Mouse (Mus musculus) lung, embryonic 14.5 days (tissue): ENCODE results near the gene Grb7. TPM values are rescaled to one million over a fixed set of nuclear protein-coding genes. Genes with fewer than 3 reads are reported as not detected.

ENCODE experiments used
- ATAC-seq: fragments of 200-750 bp; cut with Nextera tagmentation; 2 replicates; pipeline ENCODE4 v1.8.0; 2017; ENCODE audit warnings: mild to moderate bottlenecking, moderate TSS enrichment, moderate library complexity; ENCODE audit not compliant: insufficient read depth
- DNase-seq: peaks from one replicate; pipeline ENCODE4 v3.0.0-alpha.2; 2015
- H3K27ac ChIP-seq: fragments of 300-500 bp; sonication (generic); 2 replicates; pipeline ENCODE4 v1.5.1; 2014; ENCODE audit warnings: low read depth, mild to moderate bottlenecking, moderate library complexity
- H3K27me3 ChIP-seq: fragments of 300-500 bp; sonication (generic); 2 replicates; pipeline ENCODE4 v1.6.1; 2014; ENCODE audit warnings: low read length, control low read depth; ENCODE audit not compliant: insufficient read depth
- H3K36me3 ChIP-seq: fragments of 300-500 bp; sonication (generic); 2 replicates; pipeline ENCODE4 v1.6.1; 2014; ENCODE audit warnings: control low read depth; ENCODE audit not compliant: insufficient read depth
- H3K4me1 ChIP-seq: fragments of 300-500 bp; sonication (generic); 2 replicates; pipeline ENCODE4 v1.6.1; 2014; ENCODE audit warnings: antibody characterized with exemption, control low read depth; ENCODE audit not compliant: insufficient read depth
- H3K4me2 ChIP-seq: fragments of 300-500 bp; sonication (generic); 2 replicates; pipeline ENCODE4 v1.6.1; 2014; ENCODE audit warnings: mild to moderate bottlenecking
- H3K4me3 ChIP-seq: fragments of 300-500 bp; sonication (generic); 2 replicates; pipeline ENCODE4 v1.5.1; 2014; ENCODE audit warnings: low read depth, low read length
- H3K9ac ChIP-seq: fragments of 300-500 bp; sonication (generic); 2 replicates; pipeline ENCODE4 v1.6.1; 2014
- H3K9me3 ChIP-seq: fragments of 300-500 bp; sonication (generic); 2 replicates; pipeline ENCODE4 v1.6.1; 2016; ENCODE audit warnings: low read depth, low read length, control low read depth
- CTCF ChIP-seq: IDR thresholded peaks from 2 replicates; pipeline ENCODE4 v1.5.1; 2016; ENCODE audit warnings: antibody characterized with exemption, low read depth
- WGBS: fragments of 180-500 bp; shearing (Covaris S2); extraction: QIAGEN DNeasy Blood & Tissue Kit; methylation state at CpG from one replicate; pipeline ENCODE4 v1.1.7; 2014; 5-methylcytosine and 5-hydroxymethylcytosine counted together
- polyA plus RNA-seq: library from polyadenylated mRNA; unstranded; fragments of >200 nt; fragmentation: Nextera tagmentation; extraction: Ambion mirVana; gene quantifications from 2 replicates; pipeline ENCODE4 v1.2.1, GENCODE M21; 2014

Grb7 gene
- polyA plus RNA-seq, 1 experiment from 2014 or later, result 43.0 TPM

- peak within 1 kb of the TSS; percentile 73 for H3K4me2 ChIP-seq
Observed at GRCm38 (mm10) chr11:98412273-98412796, 33.9 kb upstream of the Grb7 start, which contains the start of gene Erbb2. Gene Erbb2 (plus strand): TSS chr11:98412470.

DNA sequence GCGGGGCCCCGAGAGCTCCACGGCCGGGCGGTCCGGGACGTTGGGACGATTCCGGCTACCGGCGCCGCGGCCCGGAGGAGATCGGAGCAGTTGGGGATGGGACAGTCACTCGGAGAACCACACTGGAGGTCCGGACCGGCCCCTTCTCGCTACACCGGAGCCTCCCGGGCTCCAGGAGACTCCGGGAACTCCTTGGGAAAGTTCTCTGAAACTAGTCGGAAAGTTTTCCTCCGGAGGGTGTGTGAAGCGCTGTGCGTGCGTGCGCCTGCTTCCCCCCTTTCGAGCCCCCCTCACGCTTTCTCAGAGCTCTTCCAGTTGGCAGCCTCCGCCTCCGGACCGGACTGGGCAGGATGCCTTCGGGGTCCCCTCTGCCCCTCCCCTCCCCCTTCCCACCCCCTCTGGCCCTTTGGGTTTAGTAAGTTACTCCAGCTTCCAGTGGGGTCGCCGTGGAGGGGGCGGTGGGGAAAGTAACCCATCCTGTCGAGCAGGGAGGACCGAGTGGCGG, 33.3 kb upstream of the Grb7 start:
- H3K9ac ChIP-seq, result peak overlapping the region; percentile 92
- H3K4me3 ChIP-seq, result peak overlapping the region; percentile 91
- peak overlapping the region; percentile 98 for H3K27ac ChIP-seq
- H3K27me3 ChIP-seq, result no peaks in the 10 kb centered on the region
- no peaks in the 10 kb centered on the region for H3K9me3 ChIP-seq
- H3K4me2 ChIP-seq, result peak overlapping the region; percentile 73
- no peaks in the 10 kb centered on the region for H3K36me3 ChIP-seq
- ATAC-seq (peak; percentile 50), DNase-seq (peak; percentile 76)
- peaks cover 16% of the 10 kb centered on the region for H3K4me1 ChIP-seq
- TF ChIP-seq CTCF, result no peak
- under 1% methylated on average over 40 of the region's 40 CpGs for WGBS

More at GRCm38 (mm10) chr11:98412273-98412796, 33.9 kb upstream of the Grb7 start, which contains the start of gene Erbb2:
- H3K27me3 ChIP-seq, result no peaks in the 10 kb centered on the region
- peak within 1 kb of the TSS; percentile 91 for H3K4me3 ChIP-seq
- peak within 1 kb of the TSS; percentile 92 for H3K9ac ChIP-seq
- peak; percentile 91 for DNase-seq
- peak; percentile 82 for ATAC-seq
- WGBS, result 0% methylated on average over 34 of the region's 49 CpGs
- H3K27ac ChIP-seq, result peak within 1 kb of the TSS; percentile 98
- H3K36me3 ChIP-seq, result no peaks in the 10 kb centered on the region
- H3K4me1 ChIP-seq, result peaks cover 16% of the 10 kb centered on the region
- no peaks in the 10 kb centered on the region for H3K9me3 ChIP-seq
- no peak for TF ChIP-seq CTCF

DNA sequence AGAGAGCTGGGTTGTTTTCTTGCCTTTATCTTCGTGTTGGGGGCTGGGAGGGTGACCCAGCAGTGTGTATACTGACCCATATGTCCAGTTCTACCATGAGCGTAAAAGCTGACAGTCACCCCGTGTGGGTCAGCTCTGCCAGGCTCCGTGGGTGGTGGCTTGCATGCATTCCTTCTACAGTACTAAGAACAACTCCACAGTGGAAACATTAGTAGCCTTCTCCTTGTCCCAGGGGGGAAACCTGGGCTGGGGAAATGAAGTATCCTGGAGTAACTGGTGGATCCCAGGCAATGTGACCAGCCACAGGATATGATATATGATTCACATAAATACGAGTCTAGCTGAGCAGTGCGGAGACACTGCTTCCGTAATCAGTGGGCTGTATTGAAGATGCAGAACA, 32.5 kb upstream of the Grb7 start:
- H3K27ac ChIP-seq, result no peak overlapping the region

DNA sequence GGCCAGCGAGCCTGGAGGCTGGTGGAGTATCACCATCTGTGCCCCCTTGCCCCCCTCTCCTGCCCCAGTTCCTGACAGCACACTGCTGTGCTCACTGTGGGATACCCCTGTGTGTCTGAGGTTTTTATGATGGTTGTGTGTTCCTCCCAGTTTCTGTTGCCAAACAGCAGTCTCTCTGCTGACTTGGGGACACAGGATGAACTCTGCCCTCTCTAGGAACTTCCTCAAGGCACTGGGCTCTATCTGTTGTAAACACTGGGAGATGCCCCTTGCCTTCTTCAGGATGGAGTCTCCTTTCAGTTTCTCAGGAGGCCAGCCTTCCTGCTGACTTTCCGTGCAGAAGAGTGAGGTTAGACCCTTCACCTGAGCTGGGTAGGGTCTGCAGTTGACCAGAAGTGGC, 32.0 kb upstream of the Grb7 start:
- H3K9me3 ChIP-seq, result no peaks in the 10 kb centered on the region
- 27% methylated on average over 2 of the region's 2 CpGs for WGBS
- no peak for DNase-seq
- H3K4me2 ChIP-seq, result peak overlapping the region; percentile 73
- no peaks in the 10 kb centered on the region for H3K27me3 ChIP-seq
- no peak for TF ChIP-seq CTCF
- H3K9ac ChIP-seq, result peak overlapping the region; percentile 92
- H3K27ac ChIP-seq, result no peak overlapping the region
- H3K4me3 ChIP-seq, result peak overlapping the region; percentile 91
- peaks cover 3% of the 10 kb centered on the region; the same call in 1 of the 2 replicates for H3K36me3 ChIP-seq
- ATAC-seq, result no peak
- peaks cover 10% of the 10 kb centered on the region for H3K4me1 ChIP-seq

More for the DNA sequence above, 32.5 kb upstream of the Grb7 start:
- DNase-seq, result no peak
- no peak for ATAC-seq
- H3K9ac ChIP-seq, result peak overlapping the region; percentile 92
- H3K27me3 ChIP-seq, result no peaks in the 10 kb centered on the region
- TF ChIP-seq CTCF, result no peak
- peak overlapping the region; percentile 73 for H3K4me2 ChIP-seq
- H3K9me3 ChIP-seq, result no peaks in the 10 kb centered on the region
- no peaks in the 10 kb centered on the region for H3K36me3 ChIP-seq
- WGBS, result 16% methylated on average over 7 of the region's 7 CpGs
- H3K4me3 ChIP-seq, result peak overlapping the region; percentile 91
- H3K4me1 ChIP-seq, result peaks cover 15% of the 10 kb centered on the region

DNA sequence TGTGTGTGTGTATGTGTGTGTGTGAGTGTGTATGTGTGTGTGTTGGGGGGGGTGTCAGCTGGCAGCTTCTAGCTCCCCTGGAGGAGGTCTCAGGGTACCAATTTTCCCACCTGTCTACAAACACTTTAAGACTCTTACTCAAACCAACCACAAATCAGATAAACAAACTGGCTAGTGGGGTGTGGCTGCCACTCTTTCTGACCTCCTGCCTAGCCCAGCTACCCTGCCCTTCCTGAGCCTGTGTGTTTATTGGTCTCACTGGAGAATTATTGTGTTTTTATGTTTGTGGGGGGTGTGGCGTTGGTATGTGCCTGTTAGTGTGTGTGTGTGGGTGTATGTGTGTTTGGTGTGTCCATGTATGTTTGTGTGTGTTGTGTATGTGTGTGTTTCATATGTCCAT, 29.1 kb upstream of the Grb7 start:
- ATAC-seq, result no peak
- H3K36me3 ChIP-seq, result peaks cover 32% of the 10 kb centered on the region
- DNase-seq, result no peak
- H3K27ac ChIP-seq, result no peak overlapping the region
- H3K9ac ChIP-seq, result no peak overlapping the region
- no peaks in the 10 kb centered on the region for H3K27me3 ChIP-seq
- 76% methylated on average over 1 of the region's 1 CpGs for WGBS
- TF ChIP-seq CTCF, result no peak
- no peaks in the 10 kb centered on the region for H3K9me3 ChIP-seq
- peaks cover 3% of the 10 kb centered on the region; the same call in 1 of the 2 replicates for H3K4me1 ChIP-seq
- no peak overlapping the region for H3K4me3 ChIP-seq
- no peak overlapping the region for H3K4me2 ChIP-seq

- H3K4me2 ChIP-seq, result no peak overlapping the region
- no peaks in the 10 kb centered on the region for H3K9me3 ChIP-seq
- H3K36me3 ChIP-seq, result peaks cover 44% of the 10 kb centered on the region
- no peak overlapping the region for H3K27ac ChIP-seq
- ATAC-seq, result no peak
- WGBS, result 67% methylated on average over 6 of the region's 6 CpGs
- no peak overlapping the region for H3K9ac ChIP-seq
- no peaks in the 10 kb centered on the region for H3K27me3 ChIP-seq
- TF ChIP-seq CTCF, result no peak
- no peak for DNase-seq
- peaks cover 3% of the 10 kb centered on the region; the same call in 1 of the 2 replicates for H3K4me1 ChIP-seq
- H3K4me3 ChIP-seq, result no peak overlapping the region
Observed at GRCm38 (mm10) chr11:98418273-98418672, 27.9 kb upstream of the Grb7 start.

DNA sequence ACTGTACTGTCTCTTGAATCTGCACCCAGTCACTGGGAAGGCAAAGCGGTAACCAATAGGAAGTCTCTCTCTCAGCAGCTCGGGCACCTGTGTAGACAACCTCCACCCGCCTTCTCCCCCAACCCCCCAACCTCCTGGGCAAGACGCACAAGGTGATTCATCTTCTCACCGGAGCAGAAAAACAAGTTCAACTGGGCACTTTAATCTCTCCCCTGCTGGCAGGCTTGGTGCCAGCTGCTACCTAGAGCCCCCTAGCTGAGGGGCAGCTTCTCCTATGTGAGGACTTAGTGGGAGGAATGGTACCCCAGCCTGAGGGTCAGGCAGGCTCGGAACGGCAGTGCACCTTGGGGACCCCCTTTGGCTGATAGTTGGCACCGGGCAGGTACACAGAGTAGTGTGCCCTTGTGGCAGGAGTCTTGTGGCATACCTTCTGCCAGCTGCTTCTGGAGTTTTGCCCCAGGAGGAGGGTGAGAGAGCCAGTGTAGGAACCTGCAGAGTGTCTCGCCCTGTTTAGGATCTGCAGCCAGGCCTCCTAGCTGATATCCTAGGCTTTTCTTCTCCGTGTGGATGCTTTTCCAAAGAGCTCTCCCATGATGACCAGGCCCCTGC, 27.2 kb upstream of the Grb7 start:
- no peak overlapping the region for H3K4me3 ChIP-seq
- H3K9ac ChIP-seq, result no peak overlapping the region
- no peak overlapping the region for H3K4me2 ChIP-seq
- H3K36me3 ChIP-seq, result peaks cover 51% of the 10 kb centered on the region
- H3K4me1 ChIP-seq, result no peaks in the 10 kb centered on the region
- H3K9me3 ChIP-seq, result no peaks in the 10 kb centered on the region
- peak; percentile 20 for TF ChIP-seq CTCF
- DNase-seq (peak; percentile 28), ATAC-seq (no peak)
- no peak overlapping the region for H3K27ac ChIP-seq
- 69% methylated on average over 10 of the region's 10 CpGs for WGBS
- H3K27me3 ChIP-seq, result no peaks in the 10 kb centered on the region
